Mouse (Mus musculus) kidney, postnatal 0 days (tissue): Measurements from ENCODE around the gene Arf6. TPM values are rescaled to one million over a fixed set of nuclear protein-coding genes. Genes with fewer than 3 reads are reported as not detected.
"Not testable (repeated sequence)": the region's sequence is repeated elsewhere in the genome, so short reads cannot be mapped to it uniquely, and the experiment has no call there.

Source experiments
- ATAC-seq: fragments of 200-750 bp; cut with Nextera tagmentation; replicated peaks from 2 replicates; pipeline ENCODE4 v1.8.0; 2017; ENCODE audit warnings: low read depth, moderate number of reproducible peaks, moderate TSS enrichment, moderate library complexity; ENCODE audit not compliant: low FRiP score
- DNase-seq: peaks from one replicate; pipeline ENCODE4 v3.0.0-alpha.2; 2016; ENCODE audit warnings: low spot score
- H3K27ac ChIP-seq: fragments of 300-500 bp; sonication (generic); 2 replicates; pipeline ENCODE4 v1.5.1; 2014; ENCODE audit warnings: mild to moderate bottlenecking
- H3K27me3 ChIP-seq: fragments of 300-500 bp; sonication (generic); 2 replicates; pipeline ENCODE4 v1.6.1; 2014; ENCODE audit warnings: low read length, mixed read lengths; ENCODE audit not compliant: insufficient read depth
- H3K36me3 ChIP-seq: fragments of 300-500 bp; sonication (generic); 2 replicates; pipeline ENCODE4 v1.6.1; 2014; ENCODE audit warnings: low read length, mixed read lengths; ENCODE audit not compliant: insufficient read depth
- H3K4me1 ChIP-seq: fragments of 300-500 bp; sonication (generic); replicated peaks from 2 replicates; pipeline ENCODE4 v1.6.1; 2014; ENCODE audit warnings: antibody characterized with exemption, low read length, mixed read lengths; ENCODE audit not compliant: insufficient read depth
- H3K4me2 ChIP-seq: fragments of 300-500 bp; sonication (generic); 2 replicates; pipeline ENCODE4 v1.6.1; 2014; ENCODE audit warnings: mild to moderate bottlenecking, low read length, moderate library complexity, mixed read lengths
- H3K4me3 ChIP-seq: fragments of 300-500 bp; sonication (generic); replicated peaks from 2 replicates; pipeline ENCODE4 v1.5.1; 2014; ENCODE audit warnings: low read depth, low read length
- H3K9ac ChIP-seq: fragments of 300-500 bp; sonication (generic); 2 replicates; pipeline ENCODE4 v1.6.1; 2014; ENCODE audit warnings: low read depth, low read length
- H3K9me3 ChIP-seq: fragments of 300-500 bp; sonication (generic); replicated peaks from 2 replicates; pipeline ENCODE4 v1.6.1; 2016; ENCODE audit warnings: low read length, inconsistent platforms, mixed read lengths
- CTCF ChIP-seq: IDR thresholded peaks from 2 replicates; pipeline ENCODE4 v1.5.1; 2016; ENCODE audit warnings: antibody characterized with exemption, low read depth, mild to moderate bottlenecking, moderate library complexity
- WGBS: fragments of 180-500 bp; shearing (Covaris S2); extraction: QIAGEN DNeasy Blood & Tissue Kit; methylation state at CpG from one replicate; pipeline ENCODE4 v1.1.7; 2014; 5-methylcytosine and 5-hydroxymethylcytosine counted together
- polyA plus RNA-seq: library from polyadenylated mRNA; unstranded; fragments of >200 nt; fragmentation: Nextera tagmentation; extraction: Ambion mirVana; gene quantifications from 2 replicates; pipeline ENCODE4 v1.2.1, GENCODE M21; 2015

Gene Arf6
- polyA plus RNA-seq, 1 experiment from 2014 or later: 70.7 TPM

GRCm38 (mm10) chr12:69372731-69373331 is 881 bp downstream of the Arf6 start:
- Histone ChIP-seq H3K27me3 (no peaks in the 10 kb centered on the region), H3K4me3 (peak overlapping the region; percentile 99), H3K9ac (peak overlapping the region; percentile 98), H3K9me3 (no peaks in the 10 kb centered on the region), H3K4me1 (peaks cover 5% of the 10 kb centered on the region; the same call in 1 of the 2 replicates), H3K27ac (peak overlapping the region; percentile 97), H3K4me2 (peak overlapping the region; percentile 82), H3K36me3 (no peaks in the 10 kb centered on the region)
- no peak for DNase-seq
- TF ChIP-seq CTCF: no peak
- under 1% methylated on average over 42 of the region's 42 CpGs for WGBS
- ATAC-seq: 0 out of 2 replicates have a peak, but pooled peaks have one; percentile 0

- no peak for TF ChIP-seq CTCF
- Histone ChIP-seq H3K27me3 (no peaks in the 10 kb centered on the region), H3K4me2 (peak overlapping the region; percentile 82), H3K4me3 (peak overlapping the region; percentile 99), H3K36me3 (no peaks in the 10 kb centered on the region), H3K9ac (peak overlapping the region; percentile 98), H3K4me1 (peaks cover 5% of the 10 kb centered on the region; the same call in 1 of the 2 replicates), H3K9me3 (no peaks in the 10 kb centered on the region), H3K27ac (no peak overlapping the region)
- ATAC-seq (no peak), DNase-seq (no peak)
- WGBS: 26% methylated on average over 11 of the region's 11 CpGs
Measured at GRCm38 (mm10) chr12:69373850-69374766, 2.2 kb downstream of the Arf6 start.

GRCm38 (mm10) chr12:69376132-69376531 is 4.2 kb downstream of the Arf6 start:
- H3K9ac ChIP-seq: no peak overlapping the region
- no peak for TF ChIP-seq CTCF
- no peak for ATAC-seq
- no peaks in the 10 kb centered on the region for H3K27me3 ChIP-seq
- peaks cover 5% of the 10 kb centered on the region; the same call in 1 of the 2 replicates for H3K4me1 ChIP-seq
- no peak overlapping the region for H3K4me3 ChIP-seq
- DNase-seq: no peak
- H3K36me3 ChIP-seq: no peaks in the 10 kb centered on the region
- no peak overlapping the region for H3K27ac ChIP-seq
- 81% methylated on average over 2 of the region's 2 CpGs for WGBS
- H3K9me3 ChIP-seq: no peaks in the 10 kb centered on the region
- 0 out of 2 replicates have a peak overlapping the region, but pooled peaks have one; percentile 11 for H3K4me2 ChIP-seq

GRCm38 (mm10) chr12:69377188-69377587 is 5.2 kb downstream of the Arf6 start:
- ATAC-seq (no peak), DNase-seq (no peak)
- TF ChIP-seq CTCF: no peak
- Histone ChIP-seq H3K9ac (no peak overlapping the region), H3K27me3 (no peaks in the 10 kb centered on the region), H3K4me2 (no peak overlapping the region), H3K4me3 (no peak overlapping the region), H3K4me1 (peaks cover 5% of the 10 kb centered on the region; the same call in 1 of the 2 replicates), H3K9me3 (no peaks in the 10 kb centered on the region), H3K27ac (no peak overlapping the region), H3K36me3 (no peaks in the 10 kb centered on the region)
- WGBS: 74% methylated on average over 1 of the region's 1 CpGs

GRCm38 (mm10) chr12:69377636-69378035 is 5.7 kb downstream of the Arf6 start:
- not testable (repeated sequence) for H3K36me3 ChIP-seq, H3K4me1 ChIP-seq, H3K27me3 ChIP-seq, H3K9me3 ChIP-seq, H3K4me2 ChIP-seq, H3K4me3 ChIP-seq, DNase-seq, ATAC-seq, H3K9ac ChIP-seq, H3K27ac ChIP-seq
- WGBS: 92% methylated on average over 6 of the region's 6 CpGs
